Mouse (Mus musculus) heart, adult 9 months (tissue): Measurements from ENCODE around the gene Cuedc1.
A peak's percentile ranks its signal among the peaks of the same experiment; 100 is the strongest.

ENCODE experiments used
- DNase-seq, 2 experiments: peaks; one replicate each; pipeline ENCODE4 v3.0.0; 2022; ENCODE audit warnings: low spot score in 2 of 2

Cuedc1 gene

DNA sequence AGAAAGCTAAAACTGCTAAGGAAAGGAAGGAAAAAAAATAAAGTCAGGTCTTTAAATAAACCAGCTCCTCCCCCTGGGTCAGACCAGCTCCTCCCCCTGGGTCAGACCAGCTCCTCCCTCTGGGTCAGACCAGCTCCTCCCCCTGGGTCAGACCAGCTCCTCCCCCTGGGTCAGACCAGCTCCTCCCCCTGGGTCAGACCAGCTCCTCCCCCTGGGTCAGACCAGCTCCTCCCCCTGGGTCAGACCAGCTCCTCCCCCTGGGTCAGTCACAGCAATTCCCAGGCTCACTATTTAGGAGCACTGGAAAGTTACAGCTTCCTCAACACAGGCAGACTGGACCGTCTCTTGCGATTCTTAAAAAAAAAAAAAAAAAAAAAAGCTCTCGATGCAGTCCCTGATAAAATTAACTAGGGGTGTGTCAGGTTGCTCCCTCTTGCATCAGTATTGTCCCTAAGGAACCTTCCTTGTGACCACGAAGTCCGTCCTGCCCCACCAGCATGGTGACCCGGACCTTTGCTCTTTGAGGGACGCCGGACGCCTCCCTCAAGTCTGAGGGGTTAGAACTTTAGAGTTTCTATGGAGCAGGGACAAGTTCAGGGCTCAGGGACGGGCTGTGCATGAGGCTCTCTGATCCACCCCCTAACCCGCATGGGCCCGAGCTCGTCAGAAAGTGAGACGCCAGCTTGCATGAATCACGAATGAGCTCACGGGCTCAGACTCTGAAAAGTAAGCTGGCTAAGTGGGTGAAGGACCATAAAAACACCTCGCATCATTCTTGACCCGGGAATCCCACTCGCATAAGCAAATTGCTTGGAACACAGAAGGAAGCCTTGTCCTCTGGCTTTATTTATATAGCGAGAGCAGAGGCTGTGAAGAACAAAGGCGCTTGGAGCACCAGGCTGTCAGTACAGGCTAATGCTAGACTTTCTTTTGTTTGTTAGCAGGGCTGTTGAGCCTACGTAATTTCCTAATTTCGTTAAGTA lies 137.7 kb downstream of the Cuedc1 start:
- peak; percentile 65 to 66 for DNase-seq

GRCm38 (mm10) chr11:88240275-88240674 lies 142.4 kb downstream of the Cuedc1 start:
- DNase-seq, result no peak

- no peak for DNase-seq
Observed at GRCm38 (mm10) chr11:88240736-88241353, 143.0 kb downstream of the Cuedc1 start.

- DNase-seq, result peak; percentile 41 to 61
Observed at GRCm38 (mm10) chr11:88241468-88242301, 143.8 kb downstream of the Cuedc1 start.
